Mouse (Mus musculus) cerebellum, adult 9-11 months (tissue): Measurements from ENCODE around the gene Ppp4r4.
"Not testable (repeated sequence)": the region's sequence is repeated elsewhere in the genome, so short reads cannot be mapped to it uniquely, and the experiment has no call there.

Source experiments
- DNase-seq: peaks from one replicate; pipeline ENCODE4 v3.0.0; 2022

Gene Ppp4r4

GRCm38 (mm10) chr12:103644601-103645000 lies 112.5 kb downstream of the Ppp4r4 start:
- DNase-seq: no peak

- DNase-seq: no peak
Observed at GRCm38 (mm10) chr12:103646314-103646713, 114.2 kb downstream of the Ppp4r4 start.

GRCm38 (mm10) chr12:103653836-103654235 lies 121.8 kb downstream of the Ppp4r4 start:
- no peak for DNase-seq

- DNase-seq: no peak
Observed at GRCm38 (mm10) chr12:103655123-103656044, 123.3 kb downstream of the Ppp4r4 start.

GRCm38 (mm10) chr12:103656848-103657626 lies 125.0 kb downstream of the Ppp4r4 start, which contains the start of gene Serpina6:
Gene Serpina6 (minus strand): TSS chr12:103657212.
- no peak for DNase-seq

- DNase-seq: no peak
Observed at GRCm38 (mm10) chr12:103657991-103658390, 125.9 kb downstream of the Ppp4r4 start.

- DNase-seq: no peak
Observed at GRCm38 (mm10) chr12:103659171-103659570, 127.1 kb downstream of the Ppp4r4 start.

- DNase-seq: no peak
Observed at GRCm38 (mm10) chr12:103660076-103660475, 128.0 kb downstream of the Ppp4r4 start.

- DNase-seq: not testable (repeated sequence)
Observed at GRCm38 (mm10) chr12:103662053-103662452, 130.0 kb downstream of the Ppp4r4 start.
